Mouse (Mus musculus) liver, adult 2 months (tissue): ENCODE measurements at regions not wholly inside any gene's neighbourhood (a gene's known extent, or its start where the extent isn't known, plus 50 kb on each side); places are given as distances from the start of the nearest gene placed in this dataset.

ENCODE experiments used
- CTCF ChIP-seq: fragments of 200-500 bp; IDR thresholded peaks from 2 replicates; pipeline ENCODE4 v1.5.1; 2011; ENCODE audit warnings: low read depth, low read length, control low read depth
- POLR2A ChIP-seq: fragments of 200-500 bp; IDR thresholded peaks from 2 replicates; pipeline ENCODE4 v1.6.1; 2011; ENCODE audit warnings: low read length, control low read depth; ENCODE audit not compliant: insufficient read depth; ENCODE audit errors: extremely low read depth

GRCm38 (mm10) chr2:48469357-48469756 lies 344.6 kb upstream of the Acvr2a start:
- TF ChIP-seq POLR2A (no peak), CTCF (no peak)
